Mouse (Mus musculus) lung, embryonic 15.5 days (tissue): ENCODE measurements at regions not wholly inside any gene's neighbourhood (a gene's known extent, or its start where the extent isn't known, plus 50 kb on each side); places are given as distances from the start of the nearest gene placed in this dataset.
A peak's percentile ranks its signal among the peaks of the same experiment; 100 is the strongest.

Experiments used
- ATAC-seq: fragments of 200-750 bp; cut with Nextera tagmentation; 2 replicates; pipeline ENCODE4 v1.8.0; 2017; ENCODE audit warnings: moderate number of reproducible peaks, borderline replicate concordance; ENCODE audit not compliant: low FRiP score, low TSS enrichment; ENCODE audit errors: extremely low read depth
- H3K27ac ChIP-seq: fragments of 300-500 bp; sonication (generic); 2 replicates; pipeline ENCODE4 v1.5.1; 2015; ENCODE audit warnings: moderate library complexity, mild to moderate bottlenecking, inconsistent platforms
- H3K27me3 ChIP-seq: fragments of 300-500 bp; sonication (generic); 2 replicates; pipeline ENCODE4 v1.6.1; 2015; ENCODE audit warnings: inconsistent platforms
- H3K36me3 ChIP-seq: fragments of 300-500 bp; sonication (generic); 2 replicates; pipeline ENCODE4 v1.6.1; 2015; ENCODE audit warnings: inconsistent platforms
- H3K4me1 ChIP-seq: fragments of 300-500 bp; sonication (generic); 2 replicates; pipeline ENCODE4 v1.6.1; 2015; ENCODE audit warnings: inconsistent platforms
- H3K4me2 ChIP-seq: fragments of 300-500 bp; sonication (generic); 2 replicates; pipeline ENCODE4 v1.6.1; 2015; ENCODE audit warnings: inconsistent platforms, mild to moderate bottlenecking, moderate library complexity
- H3K4me3 ChIP-seq: fragments of 300-500 bp; sonication (generic); 2 replicates; pipeline ENCODE4 v1.5.1; 2015; ENCODE audit warnings: mild to moderate bottlenecking, inconsistent platforms
- H3K9ac ChIP-seq: fragments of 300-500 bp; sonication (generic); 2 replicates; pipeline ENCODE4 v1.6.1; 2015; ENCODE audit warnings: inconsistent platforms
- H3K9me3 ChIP-seq: fragments of 300-500 bp; sonication (generic); 2 replicates; pipeline ENCODE4 v1.6.1; 2016; ENCODE audit warnings: inconsistent platforms
- WGBS: fragments of 180-500 bp; shearing (Covaris S2); methylation state at CpG from one replicate; pipeline ENCODE4 v1.1.7; 2015; 5-methylcytosine and 5-hydroxymethylcytosine counted together

- Histone ChIP-seq H3K9me3 (no peaks in the 10 kb centered on the region), H3K4me1 (no peaks in the 10 kb centered on the region), H3K9ac (no peak overlapping the region), H3K4me2 (no peak overlapping the region), H3K36me3 (no peaks in the 10 kb centered on the region), H3K4me3 (no peak overlapping the region), H3K27ac (no peak overlapping the region), H3K27me3 (no peaks in the 10 kb centered on the region)
- 74% methylated on average over 9 of the region's 9 CpGs for WGBS
- no peak for ATAC-seq
Observed at GRCm38 (mm10) chr1:137270659-137271612, 310.7 kb upstream of the Nr5a2 start.

- Histone ChIP-seq H3K4me3 (no peak overlapping the region), H3K9ac (no peak overlapping the region), H3K4me1 (no peaks in the 10 kb centered on the region), H3K27me3 (no peaks in the 10 kb centered on the region), H3K36me3 (no peaks in the 10 kb centered on the region), H3K4me2 (no peak overlapping the region), H3K9me3 (no peaks in the 10 kb centered on the region), H3K27ac (no peak overlapping the region)
- ATAC-seq, result no peak
- WGBS, result 90% methylated on average over 1 of the region's 1 CpGs
Observed at GRCm38 (mm10) chr1:137262806-137263370, 302.6 kb upstream of the Nr5a2 start.

- Histone ChIP-seq H3K4me3 (no peak overlapping the region), H3K4me1 (no peaks in the 10 kb centered on the region), H3K36me3 (no peaks in the 10 kb centered on the region), H3K27ac (no peak overlapping the region), H3K9me3 (no peaks in the 10 kb centered on the region), H3K9ac (no peak overlapping the region), H3K4me2 (no peak overlapping the region), H3K27me3 (no peaks in the 10 kb centered on the region)
- WGBS, result 49% methylated on average over 5 of the region's 5 CpGs
- ATAC-seq, result no peak
Observed at GRCm38 (mm10) chr1:137262121-137262525, 301.9 kb upstream of the Nr5a2 start.

- no peak overlapping the region for H3K4me3 ChIP-seq
- no peaks in the 10 kb centered on the region for H3K36me3 ChIP-seq
- no peak overlapping the region for H3K9ac ChIP-seq
- H3K27ac ChIP-seq, result no peak overlapping the region
- H3K4me1 ChIP-seq, result no peaks in the 10 kb centered on the region
- H3K4me2 ChIP-seq, result no peak overlapping the region
- 82% methylated on average over 3 of the region's 3 CpGs for WGBS
- no peak for ATAC-seq
- H3K9me3 ChIP-seq, result no peaks in the 10 kb centered on the region
- no peaks in the 10 kb centered on the region for H3K27me3 ChIP-seq
Observed at GRCm38 (mm10) chr1:137256294-137256693, 296.0 kb upstream of the Nr5a2 start.

GRCm38 (mm10) chr1:137255041-137255440 is 294.8 kb upstream of the Nr5a2 start:
- Histone ChIP-seq H3K4me3 (no peak overlapping the region), H3K9ac (no peak overlapping the region), H3K27me3 (no peaks in the 10 kb centered on the region), H3K36me3 (no peaks in the 10 kb centered on the region), H3K27ac (no peak overlapping the region), H3K4me1 (no peaks in the 10 kb centered on the region), H3K4me2 (no peak overlapping the region), H3K9me3 (no peaks in the 10 kb centered on the region)
- ATAC-seq, result no peak

- Histone ChIP-seq H3K4me1 (no peaks in the 10 kb centered on the region), H3K9me3 (no peaks in the 10 kb centered on the region), H3K36me3 (no peaks in the 10 kb centered on the region), H3K27ac (no peak overlapping the region), H3K4me3 (no peak overlapping the region), H3K27me3 (no peaks in the 10 kb centered on the region), H3K9ac (no peak overlapping the region), H3K4me2 (no peak overlapping the region)
- 93% methylated on average over 1 of the region's 1 CpGs for WGBS
- no peak for ATAC-seq
Observed at GRCm38 (mm10) chr1:137254634-137255033, 294.4 kb upstream of the Nr5a2 start.

- no peak for ATAC-seq
- Histone ChIP-seq H3K4me1 (peaks cover 6% of the 10 kb centered on the region; the same call in 1 of the 2 replicates), H3K9ac (no peak overlapping the region), H3K9me3 (no peaks in the 10 kb centered on the region), H3K36me3 (no peaks in the 10 kb centered on the region), H3K27ac (no peak overlapping the region), H3K4me3 (no peak overlapping the region), H3K4me2 (no peak overlapping the region), H3K27me3 (no peaks in the 10 kb centered on the region)
- 74% methylated on average over 4 of the region's 4 CpGs for WGBS
Observed at GRCm38 (mm10) chr1:137227098-137227485, 266.8 kb upstream of the Nr5a2 start.

- Histone ChIP-seq H3K4me3 (no peak overlapping the region), H3K27ac (no peak overlapping the region), H3K4me2 (no peak overlapping the region), H3K36me3 (no peaks in the 10 kb centered on the region), H3K9ac (no peak overlapping the region), H3K9me3 (no peaks in the 10 kb centered on the region), H3K4me1 (peaks cover 10% of the 10 kb centered on the region), H3K27me3 (no peaks in the 10 kb centered on the region)
- ATAC-seq, result no peak
- 77% methylated on average over 6 of the region's 6 CpGs for WGBS
Observed at GRCm38 (mm10) chr1:137226479-137227097, 266.3 kb upstream of the Nr5a2 start.

GRCm38 (mm10) chr1:137225418-137225817 is 265.2 kb upstream of the Nr5a2 start:
- H3K4me2 ChIP-seq, result no peak overlapping the region
- H3K27me3 ChIP-seq, result no peaks in the 10 kb centered on the region
- no peaks in the 10 kb centered on the region for H3K9me3 ChIP-seq
- peaks cover 17% of the 10 kb centered on the region for H3K4me1 ChIP-seq
- no peak overlapping the region for H3K4me3 ChIP-seq
- no peak overlapping the region for H3K27ac ChIP-seq
- ATAC-seq, result no peak; the same call in 1 of the 2 replicates
- H3K9ac ChIP-seq, result no peak overlapping the region
- 32% methylated on average over 3 of the region's 3 CpGs for WGBS
- no peaks in the 10 kb centered on the region for H3K36me3 ChIP-seq

- no peaks in the 10 kb centered on the region for H3K36me3 ChIP-seq
- WGBS, result 39% methylated on average over 10 of the region's 10 CpGs
- no peak overlapping the region for H3K27ac ChIP-seq
- peak; percentile 64; the same call in 1 of the 2 replicates for ATAC-seq
- H3K9me3 ChIP-seq, result no peaks in the 10 kb centered on the region
- H3K4me3 ChIP-seq, result no peak overlapping the region
- peaks cover 17% of the 10 kb centered on the region for H3K4me1 ChIP-seq
- H3K4me2 ChIP-seq, result peak overlapping the region; percentile 18; the same call in 1 of the 2 replicates
- H3K9ac ChIP-seq, result no peak overlapping the region
- H3K27me3 ChIP-seq, result no peaks in the 10 kb centered on the region
Observed at GRCm38 (mm10) chr1:137223052-137223451, 262.8 kb upstream of the Nr5a2 start.

- Histone ChIP-seq H3K4me3 (peak overlapping the region; percentile 29), H3K9ac (no peak overlapping the region), H3K4me2 (peak overlapping the region; percentile 65), H3K27me3 (no peaks in the 10 kb centered on the region), H3K27ac (no peak overlapping the region), H3K9me3 (no peaks in the 10 kb centered on the region), H3K36me3 (no peaks in the 10 kb centered on the region), H3K4me1 (peaks cover 17% of the 10 kb centered on the region)
- 8% methylated on average over 25 of the region's 25 CpGs for WGBS
- ATAC-seq, result no peak
Observed at GRCm38 (mm10) chr1:137221087-137222057, 261.1 kb upstream of the Nr5a2 start.
